8 mouse cellular contexts compared by ENCODE assay signal in the genomic region with DNA sequence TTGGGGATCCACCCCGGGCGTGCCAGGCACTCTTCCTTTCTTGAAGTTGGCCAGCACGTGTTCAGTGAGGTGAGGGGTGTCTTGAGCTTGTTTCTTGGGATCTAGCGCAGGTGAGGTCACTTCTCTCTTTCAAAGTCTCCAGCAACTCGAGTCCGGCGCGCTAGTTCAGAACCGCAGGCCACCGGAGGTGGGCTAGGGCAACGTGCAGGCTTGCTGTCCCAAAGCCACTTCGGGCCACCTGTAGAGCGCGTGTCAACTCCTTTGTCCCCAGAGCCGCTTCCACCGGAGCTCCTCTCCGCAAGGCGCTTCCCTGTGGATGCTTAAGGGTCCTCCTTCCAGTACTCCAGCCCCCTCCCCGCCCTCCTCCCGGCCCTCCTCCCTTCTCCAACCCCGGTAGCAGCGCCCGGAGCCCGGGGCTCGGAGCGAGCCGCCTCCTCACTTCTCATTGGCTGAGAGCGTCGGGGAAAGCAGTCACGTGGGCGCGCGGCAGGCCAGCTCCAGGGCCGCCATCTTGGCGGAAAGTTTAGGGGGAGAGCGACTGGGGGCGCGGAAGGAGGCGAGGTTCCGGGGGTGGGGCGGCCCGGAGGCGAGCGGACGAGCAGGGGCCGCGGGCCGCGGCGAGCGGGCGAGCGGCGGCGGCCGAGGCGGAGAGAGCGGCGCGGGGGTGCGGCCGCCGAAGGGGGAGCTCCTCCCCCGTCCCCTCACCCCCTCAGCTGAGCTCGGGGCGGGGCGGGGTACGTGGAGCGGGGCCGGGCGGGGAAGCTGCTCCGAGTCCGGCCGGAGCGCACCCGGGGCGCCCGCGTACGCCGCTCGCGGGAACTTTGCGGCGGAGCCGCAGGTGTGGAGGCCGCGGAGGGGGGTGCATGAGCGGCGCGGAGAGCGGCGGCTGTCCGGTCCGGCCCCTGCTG. TPM values are rescaled to one million over a fixed set of nuclear protein-coding genes. Genes with fewer than 3 reads are reported as not detected.
DNase-seq lines count a peak whose midpoint lies in the region; ATAC-seq lines count a peak whose summit lies in the region.

A gene (plus strand): TSS at position 65 of the 908 bp plus-strand sequence.

- peak; percentile 89 for DNase-seq in adipocyte (ENCODE audit: low spot score)
- DNase-seq in embryo, embryonic 10 days (ENCODE audit: low spot score), result peak; percentile 97
- DNase-seq in gastrocnemius, postnatal 14 days, result peak; percentile 89
- DNase-seq in left cerebral cortex, postnatal 10 days (ENCODE audit: extremely low spot score in 1 of 2, low spot score in 2 of 2), result peak; percentile 69 to 92
- peak; percentile 82 for DNase-seq in right cerebral cortex, postnatal 25 days
- DNase-seq in urinary bladder, postnatal 4 days (ENCODE audit: low spot score in 2 of 2), result peak; percentile 85 to 89

- ATAC-seq in inflammation-experienced regulatory T-cells, adult 6 months, result peak; percentile 88
- peak; percentile 90 for ATAC-seq in megakaryocyte-erythroid progenitor cell, adult 5-6 weeks (replicated peaks; ENCODE audit: low FRiP score, low TSS enrichment, poor library complexity, severe bottlenecking)

- intact Hi-C loops in gastrocnemius, postnatal 14 days (cut with DNase I; ENCODE audit: low total_unique reads), result no loop called here
- intact Hi-C loops in left cerebral cortex, postnatal 10 days (cut with DNase I), result no loop called here

RNA-seq across cellular contexts. Expression of the gene that starts here (rescaled TPM):
- total RNA-seq in gastrocnemius, postnatal 14 days (2021), result 10 to 100 TPM; 26.4 to 30.9 TPM
- 10 to 100 TPM; 23.0 to 30.9 (median 27.0) TPM for polyA plus RNA-seq in inflammation-experienced regulatory T-cells, adult 6 months (2017; shearing (Covaris generic))
- total RNA-seq in left cerebral cortex, postnatal 10 days (2021), result 100 to 1,000 TPM; 103 TPM
- 45.4 and 47.2 TPM in 2 replicates for total RNA-seq in megakaryocyte-erythroid progenitor cell, adult 5-6 weeks (2014; fragmentation: Nextera tagmentation)
- total RNA-seq in megakaryocyte-erythroid progenitor cell, adult 5-6 weeks (2017), result 46.5 and 52.3 TPM in 2 replicates

Comparison
In these comparisons a context has a peak if more than half of its experiments do, and no peak if none do; other contexts are left out.
1. Peak in every context shown above with its lines: DNase-seq and ATAC-seq.